In the genomic region with DNA sequence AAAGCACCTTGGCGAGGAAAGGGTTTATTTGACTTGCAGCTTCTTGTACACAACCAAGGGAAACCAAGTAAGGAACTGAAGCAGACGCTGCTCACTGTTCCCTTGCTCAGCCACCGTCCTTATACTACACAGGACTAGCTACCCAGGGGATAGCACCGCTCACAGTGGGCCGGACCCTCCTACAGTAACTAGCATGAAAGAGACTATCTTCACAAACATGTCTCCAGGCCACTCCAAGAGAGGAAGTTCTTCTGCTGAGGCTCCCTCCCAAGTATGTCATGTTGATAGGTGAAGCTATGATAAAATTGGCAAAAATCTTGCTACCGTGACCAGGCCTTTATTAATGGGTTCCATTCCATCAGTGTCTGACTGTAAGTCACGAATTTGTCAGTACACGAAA, we compare ENCODE assay signal across 1 mouse cellular context.
TF ChIP-seq lines count a peak whose summit lies in the region.

No protein-coding gene starts in this region.

TF ChIP-seq in MEL, 35 proteins besides CTCF, POLR2A, EP300 and RAD21 (continued from another document):
- 0 out of 2 replicates have a peak, but pooled peaks have one; percentile 17 for TF ChIP-seq GATA1 (IDR thresholded peaks at IDR 0.05; ENCODE audit: low read depth, low read length)
- no peak for TF ChIP-seq RCOR1 (IDR thresholded peaks at IDR 0.05; ENCODE audit: low read depth, low read length)
- TF ChIP-seq ZNF384 (IDR thresholded peaks at IDR 0.05; ENCODE audit: low read depth, low read length) = no peak
- TF ChIP-seq ELF1 (IDR thresholded peaks at IDR 0.05; ENCODE audit: low read depth, low read length) = no peak
- TF ChIP-seq GABPA (IDR thresholded peaks at IDR 0.05; ENCODE audit: low read depth, low read length) = no peak
- TF ChIP-seq USF1 (IDR thresholded peaks at IDR 0.05; ENCODE audit: low read depth, low read length) = no peak
- TF ChIP-seq SMC3 (IDR thresholded peaks at IDR 0.05; ENCODE audit: low read depth, low read length) = peak; percentile 14; the same call in 1 of the 2 replicates
- TF ChIP-seq TCF12 (IDR thresholded peaks at IDR 0.05; ENCODE audit: low read depth, low read length) = 0 out of 2 replicates have a peak, but pooled peaks have one; percentile 17
